Comparison of ENCODE assay signal across 9 mouse cellular contexts in the genomic region with DNA sequence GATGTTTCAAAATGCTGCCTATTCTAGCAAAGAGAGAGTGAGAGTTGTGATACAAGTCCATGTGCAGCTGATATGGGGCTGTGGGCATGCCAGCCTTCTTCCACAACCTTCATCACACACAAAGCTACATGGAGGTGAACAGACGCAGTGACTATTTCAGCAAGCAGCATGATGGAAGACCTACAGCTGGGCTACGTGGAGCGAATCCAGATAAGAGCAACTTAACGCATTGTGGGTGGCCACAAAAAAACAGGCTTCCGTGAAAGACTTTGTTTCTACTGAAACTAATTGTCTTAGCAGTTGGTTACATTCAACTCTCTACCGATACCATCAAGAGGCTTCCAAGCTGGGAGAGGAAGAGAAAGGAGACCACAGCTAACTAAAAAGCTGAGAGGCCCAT.
"Had no signal": no experiment of that assay in that cellular context is flagged by ENCODE, and none has a peak within 500 bp of the region (broad histone marks: within the 10 kb centered on the region; RNA-seq: fewer than 3 reads in every experiment).

No protein-coding gene starts in this region.

- DNase-seq: kidney, adult 18-20 months; kidney, adult 9 months; kidney, postnatal 14 days; kidney, postnatal 4 days; left cerebral cortex, postnatal 4 days; liver, postnatal 0 days; lung, postnatal 14 days; lung, postnatal 4 days; midbrain, embryonic 14.5 days had no signal
